Mouse (Mus musculus) embryo, embryonic 9.5 days (tissue): ENCODE measurements at regions not wholly inside any gene's neighbourhood (a gene's known extent, or its start where the extent isn't known, plus 50 kb on each side); places are given as distances from the start of the nearest gene placed in this dataset.

Experiments
- DNase-seq: peaks from one replicate; pipeline ENCODE4 v3.0.0-alpha.2; 2017; ENCODE audit errors: extremely low spot score

DNA sequence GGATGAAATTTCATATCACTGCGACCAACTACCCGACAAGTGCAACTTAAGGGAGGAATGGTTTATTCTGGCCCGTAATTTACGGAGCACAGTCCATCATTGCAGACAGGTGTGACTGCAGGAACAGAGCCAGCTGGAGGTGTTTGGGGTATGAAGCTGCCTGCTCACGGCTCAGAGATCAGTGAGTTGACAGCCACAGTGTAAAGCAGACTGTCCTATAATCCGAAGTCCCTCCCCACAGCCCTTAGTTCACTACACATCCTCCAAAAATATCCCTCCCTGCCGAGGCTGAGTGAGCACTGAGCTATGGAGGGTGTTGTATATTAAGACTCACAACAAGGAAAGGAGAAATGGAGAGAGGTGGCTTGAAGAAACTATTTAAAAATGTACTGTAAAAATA is 88.0 kb upstream of the Ednrb start:
- no peak for DNase-seq

DNA sequence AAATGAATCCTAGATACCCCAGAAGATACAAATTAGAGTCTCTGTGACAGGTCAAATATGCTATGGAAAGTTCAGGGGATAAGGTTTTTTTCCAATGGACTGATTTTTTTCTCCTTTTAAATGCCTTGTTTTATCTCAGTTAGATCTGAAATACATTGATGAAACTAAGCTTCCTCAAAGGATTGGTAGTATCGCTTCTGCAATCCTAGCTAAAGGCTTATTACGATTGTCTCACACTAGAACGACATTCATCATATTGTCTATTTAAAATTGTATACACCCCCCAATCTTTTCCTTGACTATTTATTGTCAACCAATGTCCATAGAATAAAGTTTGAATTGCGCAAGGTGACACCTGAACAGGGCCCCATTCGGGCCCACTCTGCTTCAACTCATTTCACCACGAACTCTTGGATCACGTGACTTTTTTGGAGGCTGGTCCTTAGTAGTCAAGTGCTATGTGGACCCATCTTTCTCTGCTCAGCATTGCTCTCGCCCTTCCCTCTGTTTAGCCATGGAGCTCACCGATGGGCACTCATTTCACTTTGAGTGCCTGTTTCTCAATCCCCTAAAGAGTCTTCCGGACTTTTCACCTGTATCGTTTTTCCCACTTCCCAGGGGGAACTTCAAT is 85.6 kb upstream of the Ednrb start:
- no peak for DNase-seq

DNA sequence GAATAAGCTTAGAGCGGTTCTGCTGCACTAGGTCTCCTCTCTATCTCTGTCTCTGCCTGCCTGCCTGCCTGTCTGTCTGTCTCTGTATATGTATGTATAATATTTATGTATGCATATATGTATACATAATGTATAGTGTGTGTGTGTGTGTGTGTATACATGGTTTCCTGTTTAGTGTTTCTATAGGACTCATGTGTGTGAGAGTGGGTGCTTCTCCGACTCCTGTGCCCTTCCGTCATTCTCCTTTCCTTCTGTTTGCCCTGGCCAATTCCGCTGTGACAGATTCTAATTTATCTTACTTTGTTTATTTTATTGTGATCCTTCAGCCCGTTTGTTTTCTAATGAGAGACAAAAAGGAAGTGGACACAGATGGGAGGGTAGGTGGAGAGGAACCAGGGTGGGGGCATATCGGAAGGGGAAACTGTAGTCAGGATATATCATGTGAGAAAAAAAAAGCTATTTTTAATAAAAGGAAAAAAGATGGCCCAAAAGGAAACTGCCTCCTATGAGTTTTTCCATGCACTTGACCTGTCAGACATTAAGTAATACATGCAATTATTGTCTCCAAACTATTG is 85.0 kb upstream of the Ednrb start:
- no peak for DNase-seq

DNA sequence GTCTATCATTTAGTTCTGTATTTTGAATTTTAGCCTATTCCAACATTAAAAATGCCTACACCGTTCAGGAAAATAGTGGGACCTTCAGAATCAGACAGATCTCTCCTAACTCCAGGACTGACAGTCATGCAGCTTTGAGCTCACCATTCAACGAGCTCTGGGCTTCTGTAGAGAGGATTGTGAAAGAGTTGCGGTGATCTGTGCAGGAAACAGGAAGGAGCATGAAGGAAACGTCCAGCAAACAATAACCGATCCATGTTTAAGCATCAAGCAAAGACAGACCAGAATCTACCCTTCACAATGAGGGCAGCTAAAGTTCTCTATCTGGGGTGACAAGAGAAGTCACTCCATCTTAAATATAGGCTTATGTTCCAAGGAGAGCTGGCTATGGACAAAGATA is 76.0 kb upstream of the Ednrb start:
- DNase-seq = no peak

DNA sequence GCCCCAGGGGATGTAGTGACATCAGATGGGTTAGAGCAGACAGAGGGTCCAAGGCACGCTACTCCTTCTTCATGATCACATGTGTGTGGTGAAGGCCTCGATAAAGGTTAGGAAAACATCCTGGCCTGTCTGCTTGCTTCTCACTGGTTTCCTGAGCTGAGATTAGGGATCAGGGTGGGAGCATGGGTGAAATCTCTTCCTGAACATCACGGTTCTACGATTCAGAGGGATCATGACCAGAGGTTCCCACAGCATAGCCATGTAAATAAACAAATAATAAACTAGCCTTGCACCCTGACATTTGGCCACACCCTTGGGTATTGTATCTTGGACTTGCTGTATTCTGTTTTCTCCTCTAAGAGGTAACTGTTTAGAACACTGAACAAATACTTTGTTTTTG is 75.2 kb upstream of the Ednrb start:
- no peak for DNase-seq

DNA sequence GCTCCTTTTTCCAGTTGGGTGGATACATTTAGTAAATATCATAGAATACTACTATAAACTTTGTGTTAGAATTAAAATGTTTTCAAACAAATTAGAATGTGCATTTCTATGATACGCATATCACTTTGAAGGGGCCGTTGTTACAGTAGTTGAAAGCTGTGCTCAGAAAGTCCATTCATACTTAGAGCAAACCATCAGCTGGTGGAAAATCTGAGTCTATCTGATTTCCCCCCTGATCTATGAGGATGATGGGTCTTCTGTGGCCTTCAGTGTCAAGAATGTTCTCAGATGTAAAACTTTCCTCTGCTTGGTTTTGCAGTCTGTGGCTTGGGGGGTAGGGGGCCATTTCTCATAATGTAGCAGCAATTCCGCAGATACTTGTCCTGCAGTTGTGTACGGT is 69.3 kb upstream of the Ednrb start:
- DNase-seq = no peak

DNA sequence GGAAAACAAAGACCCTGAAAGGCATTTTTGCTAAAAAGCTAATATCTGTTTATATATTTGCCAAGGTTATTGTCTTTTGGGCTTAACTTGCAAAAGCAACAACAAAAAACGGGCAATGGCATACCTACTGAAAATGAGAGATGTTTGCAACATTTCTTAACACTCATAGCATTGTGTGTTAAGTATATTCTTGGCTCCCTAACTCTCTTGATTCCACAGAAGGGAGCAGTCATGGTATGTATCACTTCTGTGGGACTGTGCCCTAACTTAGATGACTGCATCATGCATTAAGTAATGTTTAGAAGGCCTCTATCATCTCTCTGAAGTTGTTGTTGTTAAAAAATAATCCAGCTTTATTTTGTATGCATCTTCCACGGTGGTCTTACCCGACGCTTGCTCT is 67.5 kb upstream of the Ednrb start:
- DNase-seq = no peak

DNA sequence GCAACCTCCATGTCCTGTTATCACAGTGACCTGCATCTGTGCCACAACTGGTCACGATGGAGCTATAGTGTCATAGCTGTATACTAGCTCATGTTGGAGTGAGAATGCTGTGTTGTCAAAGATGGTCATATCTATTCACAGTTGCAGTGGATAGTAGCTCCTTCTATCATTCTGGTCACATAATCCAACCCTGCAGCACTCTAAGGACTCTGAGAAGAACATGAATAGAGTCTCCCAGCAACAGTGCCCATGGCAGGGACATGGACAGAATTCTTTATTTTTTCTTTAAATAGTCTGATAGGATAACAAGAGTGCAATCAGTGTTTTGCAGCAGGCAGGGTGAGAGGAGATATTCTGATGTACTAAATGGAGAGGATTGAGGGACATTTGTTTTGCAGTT is 67.1 kb upstream of the Ednrb start:
- DNase-seq = no peak

DNA sequence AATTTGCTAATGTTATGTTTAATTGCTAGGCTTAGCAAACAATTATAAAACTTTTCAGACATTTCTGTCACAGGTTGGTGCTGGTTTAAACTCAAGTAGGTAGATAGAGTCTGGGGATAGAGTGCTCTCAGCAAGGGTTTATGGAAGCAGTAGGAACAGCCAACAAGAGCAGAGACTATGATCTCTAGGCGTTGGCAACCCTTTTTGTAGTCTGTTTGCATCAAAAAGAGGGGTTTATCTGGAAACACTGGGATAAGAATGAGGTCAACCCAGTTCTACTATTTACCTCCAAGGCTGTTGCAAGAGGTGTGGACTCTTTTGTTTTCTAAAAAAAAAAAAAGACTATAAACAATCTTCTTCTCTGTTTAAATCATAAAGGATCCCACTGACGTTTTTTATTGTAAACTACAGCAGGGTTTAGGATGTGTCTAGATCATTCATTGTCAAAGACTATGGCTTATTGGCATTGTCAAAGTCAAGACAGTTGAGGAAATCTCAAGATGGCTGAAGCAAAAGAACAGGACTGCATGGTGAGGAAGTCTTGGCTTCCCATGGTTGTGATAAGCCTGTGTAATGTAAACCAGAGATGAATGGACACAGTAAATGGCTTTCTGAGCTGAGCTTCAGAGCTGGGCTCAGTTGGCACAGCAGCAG is 62.3 kb upstream of the Ednrb start:
- no peak for DNase-seq

DNA sequence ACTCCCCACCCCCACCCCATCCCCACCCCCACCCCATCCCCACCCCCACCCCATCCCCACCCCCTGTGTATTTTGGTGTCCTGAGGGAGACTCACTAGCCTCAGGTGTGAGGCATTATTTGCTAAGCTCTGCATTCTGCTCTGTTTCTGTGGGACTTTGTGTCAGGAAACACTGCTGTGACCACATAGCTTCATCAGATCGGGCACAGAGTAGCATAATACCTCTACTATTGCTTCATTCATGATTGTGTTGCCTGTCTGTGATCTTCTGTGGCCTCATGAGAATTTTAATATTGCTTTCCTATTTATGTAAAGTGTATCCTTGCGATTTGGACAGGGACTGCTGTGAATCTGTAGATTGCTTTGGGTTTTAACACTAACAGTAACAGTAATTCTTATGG is 56.6 kb upstream of the Ednrb start:
- DNase-seq = no peak

DNA sequence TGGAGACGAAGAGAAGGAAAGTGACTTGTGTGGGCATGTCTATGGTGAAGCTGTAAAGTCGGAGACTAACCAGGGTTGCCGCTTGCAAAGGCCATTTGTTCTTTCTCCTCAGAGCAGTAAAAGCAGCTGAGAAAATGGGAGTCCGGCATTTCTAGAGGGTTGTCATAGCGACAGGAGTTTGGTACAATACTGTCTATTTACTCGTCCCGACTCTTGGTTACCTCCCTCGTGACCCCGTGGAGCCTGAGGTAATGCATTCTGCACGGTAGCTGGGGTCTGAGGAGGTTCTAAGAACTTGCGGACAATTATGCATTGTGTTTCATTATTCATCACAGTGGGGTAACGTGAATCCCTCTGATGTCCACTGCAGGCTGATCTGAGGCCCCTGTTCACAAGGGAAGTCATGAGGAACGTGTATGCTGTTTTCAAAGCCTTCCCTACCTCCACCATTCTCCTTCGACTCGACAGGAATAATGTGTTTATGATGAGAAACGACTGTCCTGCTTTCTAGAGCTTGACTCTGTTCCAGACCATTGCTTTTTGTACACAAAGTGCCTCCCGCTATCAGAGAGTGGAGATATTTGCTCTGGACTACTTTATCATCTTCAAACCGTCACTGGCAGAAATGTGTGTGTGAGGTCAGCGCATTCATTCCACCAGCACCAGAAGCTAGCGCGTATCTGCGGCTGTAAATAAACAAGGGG is 55.1 kb upstream of the Ednrb start:
- peak; percentile 82 for DNase-seq

DNA sequence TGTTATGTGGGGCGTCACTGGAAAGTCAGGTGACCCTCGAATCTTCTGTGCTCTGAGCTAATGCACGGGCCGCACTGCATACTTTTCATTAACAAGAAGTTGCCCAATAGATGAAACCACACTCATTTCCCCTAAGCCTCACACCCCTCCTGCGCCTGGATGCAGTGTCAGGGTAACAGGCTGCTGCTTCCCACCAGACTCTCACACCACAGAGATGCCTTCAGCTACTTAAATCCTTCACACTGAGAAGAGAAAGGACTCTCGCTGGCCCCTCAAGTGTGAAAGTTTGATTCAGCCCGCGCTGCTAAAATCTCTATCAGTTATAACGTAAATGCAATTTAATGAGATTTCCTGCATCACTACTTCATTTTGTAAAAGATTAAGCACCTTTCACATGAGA is 54.5 kb upstream of the Ednrb start:
- no peak for DNase-seq

DNA sequence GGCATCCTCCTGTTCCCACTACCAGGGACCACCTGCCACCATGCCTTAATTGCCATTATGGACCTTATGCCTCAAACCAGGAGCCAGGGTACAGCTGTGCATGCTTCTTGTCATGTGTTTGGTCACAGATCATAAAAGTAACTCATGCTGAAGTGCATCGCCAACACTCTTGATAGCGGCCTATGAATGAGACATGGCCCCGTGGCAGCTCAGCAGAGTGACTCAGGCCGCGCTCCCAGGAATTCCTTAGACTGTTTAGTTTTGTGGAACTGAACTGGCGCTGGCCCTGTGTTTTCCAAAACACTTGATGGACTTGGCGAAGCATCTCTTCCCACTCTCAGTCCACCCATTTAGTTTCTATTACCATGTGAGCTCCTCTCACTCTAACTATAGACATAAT is 51.1 kb upstream of the Ednrb start:
- no peak for DNase-seq
